Mouse (Mus musculus) ES-E14 (cell line): ENCODE results near the gene Kat5.

Experiments used
- CHD2 ChIP-seq: IDR thresholded peaks from 2 replicates; pipeline ENCODE4 v1.6.1; 2014; ENCODE audit warnings: mild to moderate bottlenecking, low read depth, low read length, inconsistent platforms
- HCFC1 ChIP-seq: IDR thresholded peaks from 2 replicates; pipeline ENCODE4 v1.6.1; 2012; ENCODE audit warnings: low read length, inconsistent platforms, borderline replicate concordance; ENCODE audit not compliant: insufficient read depth
- MAFK ChIP-seq: IDR thresholded peaks from 2 replicates; pipeline ENCODE4 v1.6.1; 2014; ENCODE audit warnings: mild to moderate bottlenecking, low read depth, low read length, inconsistent platforms; ENCODE audit not compliant: insufficient read depth
- ZC3H11A ChIP-seq: IDR thresholded peaks from 2 replicates; pipeline ENCODE4 v1.6.1; 2012; ENCODE audit warnings: low read depth, mild to moderate bottlenecking, inconsistent platforms, low read length, borderline replicate concordance
- ZNF384 ChIP-seq: IDR thresholded peaks from 2 replicates; pipeline ENCODE4 v1.6.1; 2012; ENCODE audit warnings: low read depth, low read length, inconsistent platforms

- TF ChIP-seq CHD2: no peak
- no peak for TF ChIP-seq ZC3H11A
- TF ChIP-seq ZNF384: no peak
- TF ChIP-seq HCFC1: no peak
- TF ChIP-seq MAFK: no peak
These were observed 48.7 kb downstream of the Kat5 start for GRCm38 (mm10) chr19:5561252-5561790.
